13 mouse cellular contexts compared by ENCODE assay signal in the genomic region with DNA sequence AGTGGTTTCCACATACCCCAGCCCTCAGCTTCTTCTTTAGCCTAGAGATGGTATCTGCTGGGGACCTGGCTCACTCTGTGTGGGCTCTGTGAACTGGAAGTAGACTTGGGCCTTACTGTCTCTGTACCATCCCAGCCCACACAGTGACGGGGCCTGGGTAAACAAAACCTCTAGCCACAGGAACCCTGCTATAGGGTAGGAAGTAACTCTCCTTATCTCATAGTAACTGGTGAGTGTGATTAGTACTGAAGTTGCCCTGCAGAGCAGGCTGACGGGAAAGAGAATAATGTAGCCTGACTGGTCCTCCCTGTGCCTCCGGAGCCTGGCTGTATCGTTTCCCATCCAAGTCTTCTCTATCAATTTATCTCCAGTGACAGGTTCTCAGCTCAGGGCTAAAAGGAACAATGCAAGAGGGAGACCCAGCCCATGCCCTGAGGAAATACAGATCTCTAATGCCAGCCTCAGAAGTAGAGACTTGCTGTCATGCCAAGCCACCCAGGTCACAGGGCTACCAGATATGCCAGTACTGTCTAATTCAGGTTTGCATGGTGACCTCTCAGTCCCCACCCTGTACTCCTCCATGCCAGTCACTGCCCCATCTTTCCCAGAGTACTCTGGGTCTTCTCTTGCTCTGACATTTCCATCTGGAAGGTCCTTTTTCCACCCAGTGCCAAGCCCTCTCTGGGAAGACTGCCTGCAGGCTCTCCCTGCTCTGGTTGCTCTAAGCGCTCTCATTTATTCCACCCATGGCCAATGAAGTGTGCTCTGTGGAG. TPM values are rescaled to one million over a fixed set of nuclear protein-coding genes. Genes with fewer than 3 reads are reported as not detected.
DNase-seq lines count a peak whose midpoint lies in the region; ATAC-seq and TF ChIP-seq lines count a peak whose summit lies in the region.
"Had no signal": no experiment of that assay in that cellular context is flagged by ENCODE, and none has a peak within 500 bp of the region (broad histone marks: within the 10 kb centered on the region; RNA-seq: fewer than 3 reads in every experiment).

No protein-coding gene starts in this region.

- TF ChIP-seq CTCF in G1E (IDR thresholded peaks at IDR 0.05; ENCODE audit: low read depth, low read length): no peak

- H3K9me3 ChIP-seq in kidney, embryonic 15.5 days (replicated peaks): no peaks in the 10 kb centered on the region
- no peaks in the 10 kb centered on the region for H3K9me3 ChIP-seq in G1E (replicated peaks)
- H3K9me3 ChIP-seq in hindbrain, embryonic 13.5 days: no peaks in the 10 kb centered on the region
- H3K9me3 ChIP-seq: neural tube, embryonic 12.5 days had no signal

- DNase-seq in kidney, adult 8-10 months: no peak
- no peak for DNase-seq in G1E (ENCODE audit: low spot score)
- DNase-seq in testis, postnatal 10 days (ENCODE audit: low spot score): no peak
- DNase-seq: adrenal gland, postnatal 25 days; cerebellum, adult 9-10 months had no signal

- no peak overlapping the region for H3K4me3 ChIP-seq in kidney, embryonic 15.5 days (replicated peaks)
- no peak overlapping the region for H3K4me3 ChIP-seq in G1E (ENCODE audit: low read depth, low read length)
- H3K4me3 ChIP-seq in hindbrain, embryonic 13.5 days: no peak overlapping the region
- H3K4me3 ChIP-seq: erythroblast, embryonic 14.5 days; neural tube, embryonic 12.5 days had no signal

- no peak for ATAC-seq in kidney, embryonic 15.5 days (replicated peaks; ENCODE audit: low FRiP score)
- peak; percentile 78 for ATAC-seq in G1E (ENCODE audit: extremely low read depth, insufficient number of reproducible peaks, low FRiP score, poor library complexity, severe bottlenecking)
- ATAC-seq in common myeloid progenitor, adult 5-6 weeks (replicated peaks; ENCODE audit: low read depth, poor library complexity, severe bottlenecking): peak; percentile 93
- ATAC-seq in megakaryocyte, adult 5-6 weeks (ENCODE audit: poor library complexity, severe bottlenecking): peak; percentile 92
- no peak for ATAC-seq in hindbrain, embryonic 13.5 days (ENCODE audit: low FRiP score)
- ATAC-seq in erythroid progenitor cell, adult 5-6 weeks (replicated peaks; ENCODE audit: low FRiP score, poor library complexity, severe bottlenecking): no peak
- ATAC-seq: inflammation-experienced regulatory T-cells, adult 6 months had no signal

- H3K27ac ChIP-seq in kidney, embryonic 15.5 days: 0 out of 2 replicates have a peak overlapping the region, but pooled peaks have one; percentile 55
- no peak overlapping the region for H3K27ac ChIP-seq in hindbrain, embryonic 13.5 days
- H3K27ac ChIP-seq: neural tube, embryonic 12.5 days had no signal

- no peaks in the 10 kb centered on the region for H3K27me3 ChIP-seq in kidney, embryonic 15.5 days
- H3K27me3 ChIP-seq in G1E (ENCODE audit: insufficient read depth, low read length): peaks cover 18% of the 10 kb centered on the region
- H3K27me3 ChIP-seq in hindbrain, embryonic 13.5 days: no peaks in the 10 kb centered on the region
- H3K27me3 ChIP-seq: neural tube, embryonic 12.5 days had no signal

- 31% methylated on average over 5 of the region's 5 CpGs for WGBS in kidney, embryonic 15.5 days
- 48% methylated on average over 5 of the region's 5 CpGs for WGBS in hindbrain, embryonic 13.5 days

- H3K4me1 ChIP-seq in kidney, embryonic 15.5 days: peaks cover 28% of the 10 kb centered on the region
- H3K4me1 ChIP-seq in G1E (ENCODE audit: insufficient read depth, low read depth, low read length): no peaks in the 10 kb centered on the region; the same call in 1 of the 2 replicates
- peaks cover 11% of the 10 kb centered on the region for H3K4me1 ChIP-seq in hindbrain, embryonic 13.5 days (replicated peaks)
- H3K4me1 ChIP-seq: neural tube, embryonic 12.5 days had no signal

- no peaks in the 10 kb centered on the region for H3K36me3 ChIP-seq in kidney, embryonic 15.5 days
- H3K36me3 ChIP-seq in G1E (replicated peaks): no peaks in the 10 kb centered on the region
- no peaks in the 10 kb centered on the region for H3K36me3 ChIP-seq in hindbrain, embryonic 13.5 days
- H3K36me3 ChIP-seq: neural tube, embryonic 12.5 days had no signal

- H3K9ac ChIP-seq in kidney, embryonic 15.5 days: no peak overlapping the region
- H3K9ac ChIP-seq in hindbrain, embryonic 13.5 days: no peak overlapping the region
- H3K9ac ChIP-seq: neural tube, embryonic 12.5 days had no signal

- no peak overlapping the region for H3K4me2 ChIP-seq in kidney, embryonic 15.5 days
- no peak overlapping the region for H3K4me2 ChIP-seq in hindbrain, embryonic 13.5 days
- H3K4me2 ChIP-seq: neural tube, embryonic 12.5 days had no signal

RNA-seq across cellular contexts. Expression of a gene that starts 29.5 kb away (rescaled TPM):
- polyA plus RNA-seq in kidney, embryonic 15.5 days (2015; fragmentation: Nextera tagmentation; extraction: Ambion mirVana): 1.1 and 1.5 TPM in 2 replicates
- total RNA-seq in G1E (2014; fragmentation: Nextera tagmentation) (not detected in 2 replicates), G1E (2017) (0.27 and 0.35 TPM in 2 replicates)
- not detected in 2 replicates for polyA plus RNA-seq in G1E (2012)
- 7.8 and 8.8 TPM in 2 replicates for total RNA-seq in common myeloid progenitor, adult 5-6 weeks (2017)
- total RNA-seq in megakaryocyte, adult 5-6 weeks (2015): 1.6 and 2.1 TPM in 2 replicates
- total RNA-seq in megakaryocyte, adult 5-6 weeks (2017): 3.6 and 3.7 TPM in 2 replicates
- 0.39 and 0.65 TPM in 2 replicates for polyA plus RNA-seq in hindbrain, embryonic 13.5 days (2015; fragmentation: Nextera tagmentation; extraction: Ambion mirVana)
- total RNA-seq in erythroid progenitor cell, adult 5-6 weeks (2015; ENCODE audit: low replicate concordance): 1.1 and 1.7 TPM in 2 replicates
- total RNA-seq in erythroid progenitor cell, adult 5-6 weeks (2017; ENCODE audit: low replicate concordance): 1.7 and 2.6 TPM in 2 replicates
- polyA plus RNA-seq: inflammation-experienced regulatory T-cells, adult 6 months had no signal

RNA-seq across cellular contexts. Expression of a gene that starts 50.5 kb away (rescaled TPM):
- 25.7 and 27.1 TPM in 2 replicates for polyA plus RNA-seq in kidney, embryonic 15.5 days (2015; fragmentation: Nextera tagmentation; extraction: Ambion mirVana)
- 31.3 and 34.6 TPM in 2 replicates for total RNA-seq in G1E (2014; fragmentation: Nextera tagmentation)
- total RNA-seq in G1E (2017): 14.7 and 14.9 TPM in 2 replicates
- polyA plus RNA-seq in G1E (2012): 5.8 and 9.7 TPM in 2 replicates
- total RNA-seq in common myeloid progenitor, adult 5-6 weeks (2017): 43.4 and 85.4 TPM in 2 replicates
- 19.7 and 22.1 TPM in 2 replicates for total RNA-seq in megakaryocyte, adult 5-6 weeks (2015)
- 17.2 and 18.1 TPM in 2 replicates for total RNA-seq in megakaryocyte, adult 5-6 weeks (2017)
- 35.8 and 38.6 TPM in 2 replicates for polyA plus RNA-seq in hindbrain, embryonic 13.5 days (2015; fragmentation: Nextera tagmentation; extraction: Ambion mirVana)
- total RNA-seq in erythroid progenitor cell, adult 5-6 weeks (2015; ENCODE audit: low replicate concordance): 5.4 and 11.7 TPM in 2 replicates
- total RNA-seq in erythroid progenitor cell, adult 5-6 weeks (2017; ENCODE audit: low replicate concordance): 7.2 and 13.8 TPM in 2 replicates

Comparison
In these comparisons a context has a peak if more than half of its experiments do, and no peak if none do; other contexts are left out.
1. ATAC-seq: peak in G1E (single experiment), common myeloid progenitor, adult 5-6 weeks (single experiment) and megakaryocyte, adult 5-6 weeks (single experiment); none in kidney, embryonic 15.5 days (single experiment), hindbrain, embryonic 13.5 days (single experiment) and erythroid progenitor cell, adult 5-6 weeks (single experiment).